Mouse (Mus musculus): ENCODE measurements at regions not wholly inside any gene's neighbourhood (a gene's known extent, or its start where the extent isn't known, plus 50 kb on each side); places are given as distances from the start of the nearest gene placed in this dataset.

- no peak for DNase-seq
Observed at GRCm38 (mm10) chr5:75346836-75347773, 195.0 kb downstream of the Pdgfra start.

GRCm38 (mm10) chr5:75347774-75348116 is 195.7 kb downstream of the Pdgfra start:
- no peak for DNase-seq

GRCm38 (mm10) chr5:75355266-75355665 is 203.2 kb downstream of the Pdgfra start:
- DNase-seq: no peak

- no peak for DNase-seq
Observed at GRCm38 (mm10) chr5:75358869-75359268, 206.8 kb downstream of the Pdgfra start.

GRCm38 (mm10) chr5:75363832-75364231 is 210.9 kb upstream of the Kit start:
- DNase-seq: no peak

GRCm38 (mm10) chr5:75367282-75367681 is 207.4 kb upstream of the Kit start:
- DNase-seq: no peak

DNA sequence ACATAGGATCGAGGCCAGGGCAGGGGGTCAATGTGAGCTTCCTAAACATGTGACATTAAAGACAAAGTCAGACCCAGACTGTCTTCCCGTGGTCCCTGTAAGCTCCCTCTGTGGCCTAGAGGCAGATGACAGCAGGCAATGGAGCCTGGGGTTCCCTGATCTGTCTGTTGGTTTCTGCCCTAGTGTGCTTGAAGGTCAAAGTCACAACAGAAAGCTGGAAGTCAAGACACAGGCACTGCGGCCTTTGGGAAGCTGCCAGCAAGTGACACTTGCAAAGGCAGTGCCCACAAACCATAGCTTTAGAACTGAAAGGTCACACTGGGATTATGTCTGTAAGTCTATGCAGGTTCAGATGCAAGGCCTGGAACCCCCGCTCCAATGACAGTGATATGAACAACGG is 206.0 kb upstream of the Kit start:
- DNase-seq: no peak

DNA sequence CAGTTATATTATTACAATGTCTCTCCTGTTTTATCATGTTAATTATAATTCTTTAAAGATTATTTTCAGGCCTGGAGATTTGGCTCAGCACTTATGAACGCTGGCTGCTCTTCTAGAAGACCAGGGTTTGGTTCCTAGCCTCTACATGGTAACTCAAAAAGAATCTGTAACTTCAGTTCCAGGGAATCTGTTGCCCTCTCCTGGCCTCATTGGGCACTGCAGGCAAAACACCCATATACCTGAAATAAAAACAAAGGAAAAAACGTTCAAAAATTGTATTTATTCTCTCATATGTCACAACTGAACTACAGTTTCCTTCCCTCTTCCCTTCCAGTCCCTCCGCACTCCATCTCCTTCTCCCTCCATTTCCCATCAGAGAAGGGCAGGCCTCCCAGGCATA is 201.9 kb upstream of the Kit start:
- DNase-seq: no peak

DNA sequence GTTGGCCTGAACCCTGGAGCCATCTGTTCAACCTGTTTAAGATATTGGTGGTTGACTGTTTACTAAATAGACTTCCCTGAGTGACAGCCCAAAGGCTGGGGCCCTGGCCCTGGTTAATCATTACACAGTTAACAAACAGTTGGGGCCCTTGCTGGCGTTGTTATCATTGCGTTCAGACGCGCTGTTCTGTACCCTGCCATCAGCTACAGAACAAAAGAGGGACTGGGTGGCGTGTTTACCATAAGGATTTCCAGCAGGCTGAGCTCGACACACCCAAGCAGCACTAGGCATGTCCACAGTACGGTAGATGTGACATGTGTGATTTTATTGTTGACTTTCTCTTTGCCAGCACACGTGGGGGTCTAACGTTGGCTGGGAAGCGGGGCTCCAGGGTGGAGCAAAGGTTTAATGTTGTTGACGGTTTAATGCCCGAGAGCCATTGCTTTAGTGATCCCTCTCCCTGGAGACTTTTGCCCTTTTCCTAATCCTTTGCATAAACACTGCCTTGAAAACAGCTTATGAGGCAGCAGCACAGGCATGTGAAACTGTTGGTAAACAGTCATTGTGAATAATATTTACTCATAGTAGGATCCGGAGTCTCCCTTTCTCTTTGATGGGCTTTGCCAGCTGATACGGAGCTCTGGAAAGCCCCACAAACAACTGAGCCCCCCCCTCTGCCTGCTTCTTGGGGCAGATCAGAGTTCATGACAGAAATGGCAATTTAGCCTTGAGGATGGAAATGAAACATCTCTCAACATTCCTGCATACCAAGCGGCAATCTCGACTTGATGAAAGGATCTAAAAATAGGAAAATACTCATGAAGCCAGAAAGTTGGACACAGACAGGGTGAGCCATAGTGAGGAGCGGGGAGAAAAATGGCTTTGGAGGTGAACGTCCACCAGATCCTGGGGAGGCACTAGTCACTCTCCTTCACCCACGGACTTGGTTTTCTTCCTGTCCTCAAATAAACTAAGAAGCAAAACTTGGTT is 197.1 kb upstream of the Kit start:
- DNase-seq: peak; percentile 42 to 76

GRCm38 (mm10) chr5:75378655-75379054 is 196.1 kb upstream of the Kit start:
- DNase-seq: peak; percentile 14 to 51

DNA sequence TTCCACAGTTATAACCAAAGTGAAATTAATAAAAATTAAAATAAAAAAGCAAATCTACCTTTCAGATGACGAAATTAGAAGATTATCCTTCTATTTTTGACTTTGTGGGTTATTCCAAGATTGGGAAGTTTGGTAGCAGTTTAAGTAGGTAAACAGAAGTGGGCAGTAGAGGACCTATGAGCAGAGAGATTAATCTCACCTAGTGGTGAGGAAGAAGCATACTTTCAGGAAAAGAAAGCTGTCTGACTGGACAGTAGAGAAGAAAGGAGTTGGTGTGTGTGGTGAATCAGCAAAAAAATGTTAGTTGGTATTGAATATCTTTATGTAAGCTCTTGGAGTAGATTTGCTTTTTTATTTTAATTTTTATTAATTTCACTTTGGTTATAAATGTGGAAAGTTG is 194.4 kb upstream of the Kit start:
- no peak for DNase-seq

DNA sequence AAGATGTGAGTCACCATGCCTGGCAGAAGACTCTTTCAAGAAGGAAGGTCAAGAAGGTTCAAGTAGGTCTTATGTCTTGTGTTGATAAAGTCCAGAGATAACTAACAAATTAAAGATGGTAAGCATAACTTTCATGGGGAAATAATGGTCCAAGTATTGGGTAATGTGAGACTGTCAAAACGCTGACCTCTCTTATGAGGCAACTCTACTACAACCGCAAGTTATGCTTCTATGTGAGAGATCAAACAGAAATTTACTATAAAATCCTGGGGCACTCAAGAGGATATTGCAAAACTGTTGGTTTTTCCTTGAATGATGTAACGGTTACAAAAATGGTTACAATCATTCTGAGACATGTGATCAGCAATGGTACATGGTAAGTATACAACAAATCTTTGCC is 192.6 kb upstream of the Kit start:
- no peak for DNase-seq

DNA sequence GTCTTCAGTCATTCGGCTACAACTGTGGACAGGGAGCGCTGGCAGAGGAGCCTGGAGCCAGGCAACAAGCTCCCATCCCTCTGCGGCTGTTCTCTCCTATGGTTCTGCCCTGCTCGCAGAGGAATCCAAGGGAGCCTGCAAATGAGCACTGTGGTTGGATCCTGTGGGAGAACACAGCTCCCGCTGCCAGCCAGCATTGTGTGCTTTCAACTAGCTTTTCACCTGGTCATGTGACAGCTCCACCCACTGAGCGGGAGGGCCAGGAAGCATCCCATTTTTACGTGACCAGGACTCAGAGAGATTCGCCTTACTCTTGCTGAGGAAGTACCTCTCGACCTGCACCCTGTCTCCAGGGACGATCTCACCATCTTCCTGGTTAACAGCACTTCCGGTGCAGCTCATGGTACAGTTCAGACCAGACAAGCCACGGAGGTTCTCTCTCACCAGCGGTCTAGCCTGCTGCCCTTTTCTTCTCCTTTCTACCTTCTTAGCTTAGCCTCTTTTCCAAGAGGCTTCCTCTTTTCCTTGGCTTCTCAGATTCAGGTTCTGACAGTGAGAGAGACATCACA is 186.7 kb upstream of the Kit start:
- no peak for DNase-seq

- DNase-seq: no peak
Observed at GRCm38 (mm10) chr5:75388699-75389260, 185.9 kb upstream of the Kit start.

DNA sequence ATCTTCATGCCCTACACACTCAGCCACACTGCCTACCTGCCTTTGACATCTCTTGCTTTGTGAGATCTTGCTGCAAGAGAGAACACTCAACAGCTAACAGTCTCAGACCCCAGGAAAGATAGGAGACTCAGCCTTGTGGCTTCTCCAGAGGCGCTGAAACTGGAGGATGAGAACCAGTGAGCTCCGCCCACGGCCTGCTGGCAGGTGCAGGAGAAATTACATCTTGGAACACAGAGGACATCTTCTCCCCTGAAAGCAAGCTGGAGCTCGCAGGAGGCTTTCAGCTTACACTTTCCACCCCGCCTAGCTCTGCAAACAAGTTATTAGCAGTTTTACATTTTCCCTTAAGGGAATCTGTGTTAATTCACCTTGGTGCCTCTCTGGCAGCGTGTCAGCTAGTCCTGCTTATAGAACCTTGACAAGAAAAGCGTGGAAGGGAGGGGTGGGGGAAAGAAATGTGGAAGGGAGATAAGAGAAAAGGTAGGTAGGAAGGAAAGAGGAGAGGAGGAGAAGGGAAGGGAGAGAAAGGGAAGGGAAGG is 185.2 kb upstream of the Kit start:
- no peak for DNase-seq

- no peak for DNase-seq
Observed at GRCm38 (mm10) chr5:75398820-75399219, 175.9 kb upstream of the Kit start.

- DNase-seq: no peak
Observed at GRCm38 (mm10) chr5:75401734-75402133, 173.0 kb upstream of the Kit start.

DNA sequence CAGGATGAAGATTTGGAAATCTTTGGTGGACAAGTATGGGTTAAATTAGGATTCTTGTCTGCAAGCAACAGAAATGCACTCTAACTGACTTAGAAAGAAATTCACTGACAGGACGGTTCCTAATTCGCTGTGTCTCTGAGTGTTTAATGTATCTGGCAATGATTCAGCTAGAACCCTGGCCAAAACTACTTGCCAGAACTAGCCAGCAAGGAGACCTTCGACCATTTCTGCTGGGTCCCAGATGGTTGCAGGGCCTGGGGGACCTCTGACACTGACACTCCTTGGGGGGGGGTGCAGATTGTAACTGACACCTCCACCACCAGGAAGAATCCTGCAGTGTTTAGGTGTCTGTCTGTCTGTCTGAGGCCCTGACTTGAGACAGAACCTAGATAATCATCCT is 172.1 kb upstream of the Kit start:
- no peak for DNase-seq

DNA sequence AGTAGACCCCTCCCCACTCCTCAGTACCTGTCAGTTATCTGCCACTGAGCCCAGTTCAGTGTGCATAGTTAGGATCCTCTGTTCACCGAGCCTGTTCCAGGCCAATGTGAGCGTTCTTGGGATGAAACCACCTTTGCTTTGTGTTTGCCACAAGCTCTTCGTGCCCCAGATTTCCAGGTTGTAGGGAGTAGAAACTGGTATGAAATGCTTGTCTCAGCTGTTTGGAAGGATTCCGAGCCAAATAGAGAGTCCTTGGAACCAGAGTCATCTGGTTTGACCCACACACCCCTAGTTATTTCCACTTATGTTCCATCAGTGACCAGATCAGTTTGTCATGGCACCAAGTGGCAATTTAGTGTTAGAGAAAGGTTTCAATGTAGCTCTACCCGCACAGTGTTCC is 171.2 kb upstream of the Kit start:
- no peak for DNase-seq

DNA sequence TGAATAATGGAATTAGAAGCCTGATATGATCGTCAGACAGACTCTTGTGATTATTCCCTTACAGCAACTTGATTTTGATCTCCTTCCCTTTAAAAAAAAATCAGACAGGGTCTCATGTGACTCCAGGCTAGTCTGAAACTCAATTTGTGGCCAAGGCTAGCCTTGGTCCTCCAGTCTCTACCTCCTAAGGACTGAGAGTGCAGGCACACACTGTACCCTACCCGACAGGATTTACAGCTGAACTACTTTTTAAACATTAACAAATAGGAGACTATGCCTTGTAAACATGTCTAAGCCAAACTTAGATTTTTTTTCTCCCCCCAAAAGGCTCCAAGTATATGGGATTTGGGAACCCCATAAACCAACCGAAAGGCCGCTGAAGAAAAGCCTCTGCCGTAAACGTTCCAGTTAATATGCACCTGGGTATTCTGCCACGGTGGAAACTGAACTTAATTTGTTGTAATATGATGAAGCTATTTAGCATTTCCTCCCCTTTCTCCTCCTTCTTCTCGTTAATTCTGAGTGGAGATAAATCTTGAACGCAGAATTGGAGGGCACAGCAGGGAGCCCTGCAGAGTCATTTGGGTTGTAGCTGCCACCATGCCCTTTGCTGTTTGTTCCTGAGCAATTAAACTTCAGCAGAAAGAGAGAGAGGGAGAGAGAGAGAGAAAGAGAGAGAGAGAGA is 170.0 kb upstream of the Kit start:
- DNase-seq: no peak

GRCm38 (mm10) chr5:75405496-75405895 is 169.2 kb upstream of the Kit start:
- DNase-seq: no peak

- no peak for DNase-seq
Observed at GRCm38 (mm10) chr5:75407686-75408085, 167.0 kb upstream of the Kit start.

All from lung, adult 18-20 months (tissue).